ENCODE assay signal across 8 mouse cellular contexts in the genomic region with DNA sequence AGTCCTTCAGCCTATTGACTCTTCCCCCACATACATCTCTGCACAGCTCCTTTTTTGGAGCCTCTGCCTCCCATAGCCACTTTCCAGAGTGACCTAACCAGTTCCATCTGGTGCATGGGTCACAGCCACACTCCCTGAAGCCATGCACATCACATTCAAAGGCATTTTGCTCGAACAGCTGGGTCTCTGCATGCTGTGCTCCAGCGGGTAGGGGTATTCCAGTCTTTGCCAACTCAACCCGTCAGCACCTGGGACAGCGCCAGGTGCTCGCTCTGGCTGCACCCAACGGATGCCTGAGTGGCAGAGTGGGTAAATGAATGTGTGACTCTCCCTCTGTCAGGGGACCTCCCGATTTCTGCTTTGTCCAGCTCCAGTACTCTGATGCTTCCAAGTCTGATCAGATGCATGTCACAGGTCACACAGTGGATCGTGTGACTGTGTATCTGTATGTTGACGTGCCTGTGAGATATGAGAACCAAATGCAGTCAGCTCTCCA.
DNase-seq lines count a peak whose midpoint lies in the region; ATAC-seq lines count a peak whose summit lies in the region.

No protein-coding gene starts in this region.

- WGBS in heart, embryonic 11.5 days (ENCODE audit: insufficient replicate concordance) = 9% methylated on average over 9 of the region's 9 CpGs
- WGBS in liver, embryonic 11.5 days = 13% methylated on average over 9 of the region's 9 CpGs

- H3K4me2 ChIP-seq in heart, embryonic 11.5 days = no peak overlapping the region
- no peak overlapping the region for H3K4me2 ChIP-seq in liver, embryonic 11.5 days

- H3K27me3 ChIP-seq in heart, embryonic 11.5 days (ENCODE audit: control insufficient read depth, insufficient read depth, low read length) = peaks cover 33% of the 10 kb centered on the region
- peaks cover 14% of the 10 kb centered on the region for H3K27me3 ChIP-seq in liver, embryonic 11.5 days (replicated peaks; ENCODE audit: control insufficient read depth, insufficient read depth, low read length)

- H3K9me3 ChIP-seq in heart, embryonic 11.5 days (replicated peaks; ENCODE audit: control insufficient read depth, low read length) = no peaks in the 10 kb centered on the region
- H3K9me3 ChIP-seq in liver, embryonic 11.5 days (ENCODE audit: control insufficient read depth, low read length) = no peaks in the 10 kb centered on the region

- H3K9ac ChIP-seq in heart, embryonic 11.5 days (ENCODE audit: low read depth, low read length) = no peak overlapping the region
- no peak overlapping the region for H3K9ac ChIP-seq in liver, embryonic 11.5 days (ENCODE audit: low read depth, low read length)

- no peak overlapping the region for H3K4me3 ChIP-seq in heart, embryonic 11.5 days (ENCODE audit: low read depth, low read length)
- H3K4me3 ChIP-seq in liver, embryonic 11.5 days (ENCODE audit: low read depth, low read length) = no peak overlapping the region

- no peaks in the 10 kb centered on the region for H3K4me1 ChIP-seq in heart, embryonic 11.5 days (ENCODE audit: control insufficient read depth, insufficient read depth, low read length)
- no peaks in the 10 kb centered on the region for H3K4me1 ChIP-seq in liver, embryonic 11.5 days (replicated peaks; ENCODE audit: control insufficient read depth, insufficient read depth, low read length)

- H3K27ac ChIP-seq in heart, embryonic 11.5 days (ENCODE audit: low read depth, low read length) = no peak overlapping the region
- no peak overlapping the region for H3K27ac ChIP-seq in liver, embryonic 11.5 days (ENCODE audit: low read depth, low read length)

- H3K36me3 ChIP-seq in heart, embryonic 11.5 days (ENCODE audit: control insufficient read depth, insufficient read depth, low read length) = no peaks in the 10 kb centered on the region
- H3K36me3 ChIP-seq in liver, embryonic 11.5 days (ENCODE audit: control insufficient read depth, insufficient read depth, low read length) = no peaks in the 10 kb centered on the region

- no peak for ATAC-seq in heart, embryonic 11.5 days (replicated peaks; ENCODE audit: insufficient number of reproducible peaks, low FRiP score, low TSS enrichment)
- no peak for ATAC-seq in liver, embryonic 11.5 days (replicated peaks; ENCODE audit: low FRiP score)
- no peak for ATAC-seq in erythroid progenitor cell, adult 5-6 weeks (replicated peaks; ENCODE audit: low FRiP score, poor library complexity, severe bottlenecking)

- DNase-seq in heart, postnatal 4 days = peak; percentile 60
- DNase-seq in Muller cell, postnatal 12 days (ENCODE audit: inconsistent ontology term) = peak; percentile 61
- DNase-seq in embryo, embryonic 9.5 days (ENCODE audit: extremely low spot score) = peak; percentile 66
- DNase-seq in liver, embryonic 11.5 days (ENCODE audit: low spot score) = peak; percentile 56
- DNase-seq in c-Kit-positive CD71-positive TER-119-positive erythroid progenitor cells, embryonic 14.5 days (ENCODE audit: low spot score) = no peak
- DNase-seq in right cerebral cortex, postnatal 36 days (ENCODE audit: low spot score in 2 of 2) = no peak

Comparison
In these comparisons a context has a peak if more than half of its experiments do, and no peak if none do; other contexts are left out.
1. DNase-seq: peak in heart, postnatal 4 days (single experiment), Muller cell, postnatal 12 days (single experiment), embryo, embryonic 9.5 days (single experiment) and liver, embryonic 11.5 days (single experiment); none in c-Kit-positive CD71-positive TER-119-positive erythroid progenitor cells, embryonic 14.5 days (single experiment) and right cerebral cortex, postnatal 36 days (0 of 2).